Mouse (Mus musculus): ENCODE data around the gene Gm17660.

- no peak for TF ChIP-seq CTCF (IDR thresholded peaks at IDR 0.05; ENCODE audit: insufficient read depth, low read depth, low read length)
- no peak for TF ChIP-seq POLR2A (IDR thresholded peaks at IDR 0.05; ENCODE audit: insufficient read depth, low read depth, low read length)
Measured at GRCm38 (mm10) chr5:104047200-104048105, 30.0 kb downstream of the Gm17660 start.

Measured in olfactory bulb, adult 2 months (tissue).